Mouse (Mus musculus) MN1 (cell line): ENCODE results near the gene Tmem208.
A peak's percentile ranks its signal among the peaks of the same experiment; 100 is the strongest.

Experiments used
- DNase-seq: peaks from one replicate; pipeline ENCODE4 v3.0.0-alpha.2; 2016; ENCODE audit warnings: low spot score

Tmem208 gene

GRCm38 (mm10) chr8:105325641-105326093, 487 bp upstream of the Tmem208 start:
- DNase-seq, result no peak

- DNase-seq, result no peak
These were observed 814 bp downstream of the Tmem208 start for GRCm38 (mm10) chr8:105326968-105327367.

GRCm38 (mm10) chr8:105330325-105330724, 4.2 kb downstream of the Tmem208 start:
- DNase-seq, result no peak

- DNase-seq, result no peak
These were observed 5.3 kb downstream of the Tmem208 start for GRCm38 (mm10) chr8:105331469-105331868.

- no peak for DNase-seq
These were observed 5.8 kb downstream of the Tmem208 start for GRCm38 (mm10) chr8:105331931-105332330.

- no peak for DNase-seq
These were observed 6.4 kb downstream of the Tmem208 start for GRCm38 (mm10) chr8:105332523-105332922.

GRCm38 (mm10) chr8:105336373-105337130, 10.4 kb downstream of the Tmem208 start:
- DNase-seq, result no peak

- DNase-seq, result no peak
These were observed 12.8 kb downstream of the Tmem208 start for GRCm38 (mm10) chr8:105338992-105339391.

GRCm38 (mm10) chr8:105339886-105340635, 13.9 kb downstream of the Tmem208 start:
- no peak for DNase-seq

GRCm38 (mm10) chr8:105341399-105341798, 15.2 kb downstream of the Tmem208 start:
- DNase-seq, result no peak

- DNase-seq, result no peak
These were observed 16.6 kb downstream of the Tmem208 start for GRCm38 (mm10) chr8:105342768-105343167.

- DNase-seq, result no peak
These were observed 17.8 kb downstream of the Tmem208 start for GRCm38 (mm10) chr8:105343791-105344574.

- DNase-seq, result peak; percentile 84
These were observed 19.2 kb downstream of the Tmem208 start for GRCm38 (mm10) chr8:105345061-105345975.

- DNase-seq, result peak; percentile 64
These were observed 20.7 kb downstream of the Tmem208 start for GRCm38 (mm10) chr8:105346611-105347427.

- peak; percentile 97 for DNase-seq
These were observed 21.5 kb downstream of the Tmem208 start, which contains the start of gene Fhod1 for GRCm38 (mm10) chr8:105347428-105348221. TSS of gene Fhod1 (minus strand) at chr8:105347953.

- peak; percentile 81 for DNase-seq
These were observed 22.4 kb downstream of the Tmem208 start, which contains the start of gene Slc9a5 for GRCm38 (mm10) chr8:105348450-105349095. TSS of gene Slc9a5 (plus strand) at chr8:105348843.

GRCm38 (mm10) chr8:105349096-105349771, 23.1 kb downstream of the Tmem208 start:
- peak; percentile 59 for DNase-seq

- DNase-seq, result no peak
These were observed 24.0 kb downstream of the Tmem208 start for GRCm38 (mm10) chr8:105350186-105350585.
